Mouse (Mus musculus) kidney, postnatal 25 days (tissue): Measurements from ENCODE around the gene Mrpl44.
A peak's percentile ranks its signal among the peaks of the same experiment; 100 is the strongest.

Source experiments
- DNase-seq, 2 experiments: peaks; one replicate each; pipeline ENCODE4 v3.0.0; 2021; ENCODE audit warnings: mixed read lengths in 2 of 2

The Mrpl44 gene

GRCm38 (mm10) chr1:79762282-79763250 is 13.3 kb upstream of the Mrpl44 start:
- peak in 1 of 2 experiments; percentile 27 for DNase-seq

GRCm38 (mm10) chr1:79764031-79764430 is 11.8 kb upstream of the Mrpl44 start:
- no peak for DNase-seq

DNA sequence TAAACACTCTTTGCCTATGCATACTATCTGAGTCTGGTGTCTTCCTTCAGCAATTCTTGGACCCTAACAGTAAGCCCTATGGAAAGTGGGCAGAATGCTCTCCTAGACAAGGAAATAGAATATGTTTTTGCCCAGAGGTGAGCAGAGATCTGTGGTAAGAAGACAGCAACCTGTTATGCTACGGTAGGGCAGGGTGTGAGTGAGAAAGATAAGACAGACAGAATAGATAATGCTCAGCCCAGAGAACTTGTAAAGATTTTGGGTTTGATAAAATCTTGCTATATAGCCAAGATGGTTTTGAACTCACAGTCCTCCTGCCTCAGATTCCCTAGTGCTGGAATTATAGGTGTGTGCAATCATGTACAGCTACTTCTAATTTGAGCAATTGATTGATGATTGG is 11.3 kb upstream of the Mrpl44 start:
- no peak for DNase-seq

DNA sequence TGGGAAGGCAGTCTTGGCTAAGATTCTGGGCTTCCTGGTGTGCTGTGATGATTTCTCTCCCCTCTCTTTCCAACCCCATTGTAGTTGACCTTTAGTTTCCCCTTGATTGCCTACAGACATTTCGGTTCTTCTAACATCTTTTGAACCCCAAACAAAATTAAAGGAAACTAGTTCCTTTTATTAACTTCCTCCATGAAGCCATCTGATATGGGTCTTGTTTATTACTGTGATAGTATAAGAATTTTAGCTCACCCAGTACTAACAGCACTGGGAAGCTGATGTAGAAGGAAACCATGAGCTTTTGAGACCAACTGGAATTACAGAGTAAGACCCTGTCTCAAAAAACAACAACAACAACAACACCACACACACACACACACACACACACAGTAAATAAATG is 7.6 kb upstream of the Mrpl44 start:
- no peak for DNase-seq

GRCm38 (mm10) chr1:79774164-79774780 is 1.5 kb upstream of the Mrpl44 start:
- DNase-seq = no peak

DNA sequence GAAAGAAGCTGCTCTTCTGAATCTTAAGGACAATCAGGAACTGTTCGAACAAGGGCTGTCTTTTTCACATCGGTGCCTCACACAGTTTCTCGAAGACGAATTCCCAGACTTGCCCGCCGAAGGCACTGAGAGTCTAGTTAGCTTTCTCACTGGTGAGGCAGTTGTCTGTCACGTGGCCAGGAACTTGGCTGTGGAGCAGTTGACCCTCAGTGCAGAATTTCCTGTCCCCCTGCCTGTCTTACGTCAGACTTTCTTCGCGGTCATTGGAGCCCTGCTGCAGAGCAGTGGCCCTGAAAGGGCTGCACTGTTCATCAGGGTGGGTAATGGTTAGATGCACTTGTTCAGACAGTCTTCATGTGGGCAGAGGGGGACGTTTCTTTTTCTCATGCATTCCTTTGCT is 2.2 kb downstream of the Mrpl44 start:
- DNase-seq = no peak

GRCm38 (mm10) chr1:79782433-79782832 is 6.6 kb downstream of the Mrpl44 start:
- peak in 1 of 2 experiments; percentile 27 for DNase-seq

DNA sequence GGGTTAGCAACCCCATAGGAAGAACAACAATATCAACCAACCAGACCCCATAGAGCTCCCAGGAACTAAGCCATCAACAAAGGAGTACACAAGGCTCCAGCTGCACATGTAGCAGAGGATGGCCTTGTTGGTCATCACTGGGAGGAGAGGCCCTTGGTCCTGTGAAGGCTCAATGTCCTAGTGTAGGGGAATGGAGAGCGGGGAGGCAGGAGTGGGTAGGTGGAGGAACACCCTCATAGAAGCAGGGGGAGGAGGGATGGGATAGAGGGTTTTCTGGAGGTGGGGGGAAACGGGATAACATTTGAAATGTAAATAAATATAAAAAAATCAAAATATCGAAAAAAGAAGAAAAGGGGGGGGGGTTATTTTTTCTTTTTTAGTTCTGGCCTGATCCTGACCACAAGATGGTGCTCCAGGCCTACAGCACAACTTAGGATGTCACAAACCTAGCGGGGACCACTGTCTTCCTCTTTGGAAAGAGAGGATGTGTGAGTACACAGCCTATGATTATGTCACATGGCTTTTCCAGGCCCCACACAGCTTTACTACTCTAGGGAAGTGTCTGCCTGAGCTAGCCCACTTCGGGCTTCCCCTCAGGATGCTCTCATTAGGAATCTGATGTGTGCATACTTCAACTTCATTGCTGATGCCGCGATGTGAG is 10.6 kb downstream of the Mrpl44 start:
- peak in 1 of 2 experiments; percentile 51 for DNase-seq

GRCm38 (mm10) chr1:79797084-79797483 is 21.3 kb downstream of the Mrpl44 start:
- DNase-seq = no peak

GRCm38 (mm10) chr1:79802858-79803427 is 27.1 kb downstream of the Mrpl44 start:
- DNase-seq = no peak

GRCm38 (mm10) chr1:79803614-79804013 is 27.8 kb downstream of the Mrpl44 start:
- no peak for DNase-seq

GRCm38 (mm10) chr1:79806865-79807264 is 31.0 kb downstream of the Mrpl44 start:
- no peak for DNase-seq

DNA sequence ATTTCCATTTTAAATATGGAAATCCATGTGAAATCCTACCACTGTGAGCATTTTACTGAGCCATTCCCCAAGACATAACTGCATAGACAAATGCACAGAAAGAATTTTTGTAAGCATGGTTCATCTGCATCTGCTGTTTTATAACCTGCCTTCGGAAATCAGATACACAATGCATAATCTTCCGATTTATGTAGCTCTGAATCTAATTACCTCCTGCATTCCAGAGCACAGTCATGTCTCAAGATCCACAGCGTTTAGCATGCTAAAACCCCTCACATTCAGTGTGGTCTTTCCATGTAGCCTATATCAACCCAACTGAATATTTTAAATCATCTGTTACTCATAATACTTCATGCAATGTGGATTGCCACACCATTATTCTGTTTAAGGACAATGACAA is 33.6 kb downstream of the Mrpl44 start:
- no peak for DNase-seq

GRCm38 (mm10) chr1:79815446-79815845 is 39.6 kb downstream of the Mrpl44 start:
- no peak for DNase-seq

DNA sequence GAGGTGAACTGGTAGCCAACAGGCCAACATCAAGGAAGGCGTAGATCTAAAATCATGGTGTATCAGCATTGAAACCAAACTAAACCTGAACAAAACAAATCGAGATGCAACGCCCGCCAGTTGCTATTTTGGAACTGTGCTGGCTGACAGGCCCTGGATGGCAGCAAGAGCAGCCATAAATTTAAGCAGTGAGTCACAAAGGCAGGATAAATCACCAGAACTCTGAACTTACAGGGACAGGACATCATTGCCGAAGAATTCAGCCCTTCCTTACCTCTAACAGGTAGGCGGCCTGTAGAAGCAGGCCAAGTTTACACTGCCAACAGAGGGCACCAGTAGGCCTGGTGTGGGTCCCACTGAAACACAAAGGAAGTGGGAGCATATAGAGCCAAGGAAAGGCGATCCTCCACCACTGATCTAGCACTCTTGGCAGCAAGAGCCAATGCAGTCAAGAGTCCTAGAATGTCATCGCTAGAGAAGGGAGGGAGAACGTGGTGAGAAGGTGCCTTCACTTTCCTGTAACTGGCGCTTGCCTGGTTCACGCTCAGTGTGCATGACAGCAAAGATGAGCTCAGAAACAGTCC is 43.6 kb downstream of the Mrpl44 start:
- no peak for DNase-seq

DNA sequence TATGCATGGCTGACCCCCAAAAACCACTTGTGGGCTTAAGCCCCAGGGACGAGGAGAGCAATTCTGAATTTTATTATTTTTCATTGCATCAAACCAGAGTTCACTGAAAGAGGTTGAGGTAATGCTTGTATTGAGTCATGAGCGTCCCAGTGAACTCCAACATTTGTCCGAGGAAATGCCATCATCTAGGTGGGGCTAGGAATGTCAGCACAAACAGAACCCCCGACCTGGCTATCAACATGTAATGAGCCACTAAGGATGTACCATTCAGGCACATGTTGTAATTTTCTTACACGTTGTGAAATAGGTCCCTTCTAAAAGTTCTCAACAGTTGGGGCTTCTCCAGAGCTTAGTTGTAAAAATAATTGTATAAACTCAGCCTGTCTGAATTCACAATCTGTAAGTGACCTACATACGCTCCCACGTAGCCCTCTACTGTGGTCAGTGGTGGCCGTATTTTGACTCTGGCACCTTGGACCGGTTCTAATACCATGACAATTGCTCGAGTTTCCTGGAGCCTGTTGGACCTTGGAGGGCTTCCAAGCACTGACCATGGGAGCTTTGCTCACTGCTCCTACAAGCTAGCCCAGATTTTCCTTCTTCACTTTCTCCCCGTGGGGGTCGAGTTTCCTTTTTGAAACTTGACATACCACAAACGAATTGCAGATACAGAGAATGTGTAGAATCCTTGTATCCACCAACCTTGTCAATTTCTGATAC is 47.1 kb downstream of the Mrpl44 start:
- DNase-seq = peak; percentile 66 to 69

GRCm38 (mm10) chr1:79823951-79824633 is 48.3 kb downstream of the Mrpl44 start:
- no peak for DNase-seq
